Mouse (Mus musculus) midbrain, embryonic 14.5 days (tissue): Measurements from ENCODE around the gene Adap1. TPM values are rescaled to one million over a fixed set of nuclear protein-coding genes. Genes with fewer than 3 reads are reported as not detected.

Experiments used
- ATAC-seq: fragments of 200-750 bp; cut with Nextera tagmentation; 2 replicates; pipeline ENCODE4 v1.8.0; 2017; ENCODE audit warnings: moderate number of reproducible peaks, moderate library complexity; ENCODE audit not compliant: low FRiP score, low TSS enrichment
- DNase-seq: peaks from one replicate; pipeline ENCODE4 v3.0.0-alpha.2; 2015
- H3K27ac ChIP-seq: fragments of 300-500 bp; sonication (generic); replicated peaks from 2 replicates; pipeline ENCODE4 v1.5.1; 2014; ENCODE audit warnings: mild to moderate bottlenecking, low read depth, low read length, moderate library complexity
- H3K27me3 ChIP-seq: fragments of 300-500 bp; sonication (generic); 2 replicates; pipeline ENCODE4 v1.6.1; 2014; ENCODE audit warnings: low read length, control low read depth, mixed read lengths; ENCODE audit not compliant: control insufficient read depth, insufficient read depth
- H3K36me3 ChIP-seq: fragments of 300-500 bp; sonication (generic); 2 replicates; pipeline ENCODE4 v1.6.1; 2014; ENCODE audit warnings: low read length, control low read depth; ENCODE audit not compliant: control insufficient read depth, insufficient read depth
- H3K4me1 ChIP-seq: fragments of 300-500 bp; sonication (generic); 2 replicates; pipeline ENCODE4 v1.6.1; 2014; ENCODE audit warnings: mild to moderate bottlenecking, antibody characterized with exemption, low read length, control low read depth; ENCODE audit not compliant: control insufficient read depth, insufficient read depth
- H3K4me2 ChIP-seq: fragments of 300-500 bp; sonication (generic); 2 replicates; pipeline ENCODE4 v1.6.1; 2014; ENCODE audit warnings: mild to moderate bottlenecking, low read length, moderate library complexity
- H3K4me3 ChIP-seq: fragments of 300-500 bp; sonication (generic); replicated peaks from 2 replicates; pipeline ENCODE4 v1.5.1; 2014; ENCODE audit warnings: low read depth, low read length
- H3K9ac ChIP-seq: fragments of 300-500 bp; sonication (generic); replicated peaks from 2 replicates; pipeline ENCODE4 v1.6.1; 2014; ENCODE audit warnings: mild to moderate bottlenecking, low read length, moderate library complexity
- H3K9me3 ChIP-seq: fragments of 300-500 bp; sonication (generic); 2 replicates; pipeline ENCODE4 v1.6.1; 2016; ENCODE audit warnings: low read length, control low read depth, mixed read lengths; ENCODE audit not compliant: control insufficient read depth
- WGBS: fragments of 180-500 bp; shearing (Covaris S2); extraction: QIAGEN DNeasy Blood & Tissue Kit; methylation state at CpG from one replicate; pipeline ENCODE4 v1.1.7; 2014; 5-methylcytosine and 5-hydroxymethylcytosine counted together
- polyA plus RNA-seq: library from polyadenylated mRNA; unstranded; fragments of >200 nt; fragmentation: Nextera tagmentation; extraction: Ambion mirVana; gene quantifications from 2 replicates; pipeline ENCODE4 v1.2.1, GENCODE M21; 2014

The Adap1 gene
- polyA plus RNA-seq, 1 experiment from 2014 or later = 38.6 TPM

DNA sequence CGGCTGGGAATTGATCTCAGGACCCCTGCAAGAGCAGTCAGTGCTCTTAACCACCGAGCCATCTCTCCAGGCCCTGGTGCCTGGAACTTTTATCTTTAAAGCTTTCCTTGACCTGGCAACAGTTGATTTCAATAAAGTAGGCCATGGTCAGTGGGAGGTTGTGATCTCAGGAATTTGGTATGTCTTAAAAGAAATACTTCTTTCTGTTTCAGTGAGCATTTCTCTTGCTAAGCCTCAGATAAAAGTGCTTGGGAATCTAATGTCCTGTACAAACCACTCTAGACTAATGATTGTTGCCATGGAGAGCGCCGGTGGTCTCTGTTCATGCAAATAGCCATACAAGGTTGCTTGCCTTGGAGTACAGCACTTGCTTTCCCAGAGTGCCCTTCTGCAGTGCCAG lies 67.6 kb downstream of the Adap1 start:
- Histone ChIP-seq H3K36me3 (peaks cover 34% of the 10 kb centered on the region), H3K4me3 (no peak overlapping the region), H3K9ac (no peak overlapping the region), H3K9me3 (no peaks in the 10 kb centered on the region), H3K27ac (no peak overlapping the region), H3K27me3 (no peaks in the 10 kb centered on the region), H3K4me2 (no peak overlapping the region), H3K4me1 (peaks cover 12% of the 10 kb centered on the region)
- ATAC-seq (no peak), DNase-seq (no peak)
- 72% methylated on average over 4 of the region's 4 CpGs for WGBS

- Histone ChIP-seq H3K27ac (no peak overlapping the region), H3K27me3 (no peaks in the 10 kb centered on the region), H3K4me2 (no peak overlapping the region), H3K36me3 (peaks cover 28% of the 10 kb centered on the region; the same call in 1 of the 2 replicates), H3K9me3 (no peaks in the 10 kb centered on the region), H3K9ac (no peak overlapping the region), H3K4me3 (no peak overlapping the region), H3K4me1 (peaks cover 12% of the 10 kb centered on the region)
- ATAC-seq = no peak
- no peak for DNase-seq
- WGBS = 100% methylated on average over 1 of the region's 1 CpGs
Observed at GRCm38 (mm10) chr5:139257265-139257664, 68.2 kb downstream of the Adap1 start.

GRCm38 (mm10) chr5:139256211-139256765 lies 69.1 kb downstream of the Adap1 start:
- Histone ChIP-seq H3K4me2 (no peak overlapping the region), H3K36me3 (peaks cover 19% of the 10 kb centered on the region; the same call in 1 of the 2 replicates), H3K4me1 (peaks cover 12% of the 10 kb centered on the region), H3K9ac (no peak overlapping the region), H3K4me3 (no peak overlapping the region), H3K9me3 (no peaks in the 10 kb centered on the region), H3K27me3 (no peaks in the 10 kb centered on the region), H3K27ac (no peak overlapping the region)
- 91% methylated on average over 3 of the region's 3 CpGs for WGBS
- ATAC-seq = no peak
- DNase-seq = no peak

DNA sequence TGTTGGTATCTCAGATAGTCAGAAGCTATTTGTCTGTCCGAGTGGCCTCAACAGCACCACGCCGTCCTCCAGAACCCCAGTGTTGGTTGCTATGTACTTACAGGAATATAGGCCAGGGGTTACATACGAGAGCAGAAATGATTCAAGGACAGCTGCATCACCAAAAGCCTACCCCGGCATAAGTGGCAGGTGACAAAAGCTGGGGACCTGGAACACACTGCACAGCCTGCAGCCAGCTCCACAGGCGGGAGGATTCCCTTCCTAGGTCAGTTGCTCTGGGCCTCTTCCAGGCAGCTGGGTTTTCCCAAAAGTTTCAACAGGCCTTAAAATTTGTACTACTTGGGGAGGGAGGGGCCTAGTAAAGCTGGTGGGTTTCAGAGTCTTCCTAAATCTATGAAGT lies 69.6 kb downstream of the Adap1 start:
- no peak overlapping the region for H3K4me3 ChIP-seq
- no peaks in the 10 kb centered on the region for H3K27me3 ChIP-seq
- H3K4me2 ChIP-seq = no peak overlapping the region
- peaks cover 12% of the 10 kb centered on the region for H3K4me1 ChIP-seq
- H3K9me3 ChIP-seq = no peaks in the 10 kb centered on the region
- H3K27ac ChIP-seq = no peak overlapping the region
- 91% methylated on average over 6 of the region's 6 CpGs for WGBS
- DNase-seq (no peak), ATAC-seq (no peak)
- no peak overlapping the region for H3K9ac ChIP-seq
- peaks cover 16% of the 10 kb centered on the region; the same call in 1 of the 2 replicates for H3K36me3 ChIP-seq

DNA sequence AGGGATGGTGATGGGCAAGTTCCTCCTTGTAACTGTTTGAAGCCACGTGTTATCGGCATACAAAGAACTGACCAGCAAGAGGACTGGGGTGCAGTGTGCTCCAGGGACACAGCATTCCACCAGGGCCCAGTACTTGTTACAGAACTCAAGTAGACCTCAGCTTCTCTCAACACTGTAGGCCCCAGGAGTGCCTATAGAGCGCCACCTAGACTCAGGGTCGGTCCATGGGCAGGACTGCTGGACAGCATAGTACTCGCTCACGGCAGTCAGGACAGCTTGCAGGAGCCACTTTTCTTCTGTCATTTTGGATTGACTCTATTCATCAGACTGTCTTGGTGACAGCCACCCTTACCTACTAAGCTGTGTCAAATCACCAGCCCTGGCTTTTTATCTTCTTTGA lies 70.5 kb downstream of the Adap1 start:
- no peaks in the 10 kb centered on the region for H3K9me3 ChIP-seq
- H3K36me3 ChIP-seq = peaks cover 18% of the 10 kb centered on the region; the same call in 1 of the 2 replicates
- peaks cover 12% of the 10 kb centered on the region for H3K4me1 ChIP-seq
- ATAC-seq = no peak
- no peak overlapping the region for H3K4me3 ChIP-seq
- no peak overlapping the region; the same call in 1 of the 2 replicates for H3K9ac ChIP-seq
- no peak overlapping the region for H3K27ac ChIP-seq
- DNase-seq = no peak
- H3K4me2 ChIP-seq = no peak overlapping the region
- 77% methylated on average over 6 of the region's 6 CpGs for WGBS
- H3K27me3 ChIP-seq = no peaks in the 10 kb centered on the region

DNA sequence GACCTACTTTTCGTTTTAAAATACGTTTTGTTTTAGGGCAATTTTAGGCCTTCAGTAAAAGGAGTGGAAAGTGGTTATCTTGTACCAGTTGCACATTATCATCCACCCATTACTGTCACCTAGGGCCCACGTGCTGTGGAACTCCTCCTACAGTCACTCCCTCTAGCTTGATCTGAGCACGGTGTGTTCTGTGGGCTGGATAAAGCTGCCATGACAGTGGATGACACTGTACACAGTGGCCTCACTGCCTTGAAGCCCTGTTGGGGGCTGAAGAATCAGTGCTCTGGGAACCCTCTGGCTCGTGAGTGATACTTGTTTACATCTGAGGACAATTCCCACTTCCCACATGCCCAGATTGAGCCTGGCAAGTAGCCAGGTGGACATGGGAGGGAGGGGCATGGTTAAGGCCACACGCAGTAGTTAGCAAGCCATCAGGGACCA lies 72.1 kb downstream of the Adap1 start:
- 9% methylated on average over 6 of the region's 6 CpGs for WGBS
- peak overlapping the region; percentile 77 for H3K9ac ChIP-seq

DNA sequence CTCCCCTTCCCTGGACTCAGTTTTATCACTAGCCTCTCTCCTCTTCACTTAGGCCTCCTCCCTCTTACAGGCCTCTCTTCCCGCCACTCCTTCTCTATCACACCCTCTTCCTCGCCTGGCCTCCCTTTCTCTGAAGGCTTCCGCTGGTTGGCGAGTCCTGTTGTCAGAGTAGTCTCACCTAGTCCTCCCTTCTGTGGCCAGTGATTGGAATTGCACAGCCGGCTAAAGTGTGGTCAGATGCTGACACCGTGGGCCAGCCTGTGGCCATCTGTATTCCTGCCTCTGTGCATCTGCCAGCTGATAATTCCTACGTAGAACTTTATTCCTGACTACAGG lies 72.5 kb downstream of the Adap1 start:
- peak overlapping the region; percentile 93 for H3K27ac ChIP-seq
- no peaks in the 10 kb centered on the region for H3K9me3 ChIP-seq
- H3K4me1 ChIP-seq = peaks cover 12% of the 10 kb centered on the region
- ATAC-seq (0 out of 2 replicates have a peak, but pooled peaks have one; percentile 0), DNase-seq (no peak)
- peaks cover 35% of the 10 kb centered on the region for H3K36me3 ChIP-seq
- H3K4me3 ChIP-seq = peak overlapping the region; percentile 72
- WGBS = under 1% methylated on average over 7 of the region's 7 CpGs
- H3K4me2 ChIP-seq = peak overlapping the region; percentile 93
- H3K9ac ChIP-seq = peak overlapping the region; percentile 77
- H3K27me3 ChIP-seq = no peaks in the 10 kb centered on the region

More for the DNA sequence above, 72.1 kb downstream of the Adap1 start:
- Histone ChIP-seq H3K9me3 (no peaks in the 10 kb centered on the region), H3K36me3 (peaks cover 31% of the 10 kb centered on the region), H3K4me2 (peak overlapping the region; percentile 93), H3K4me3 (peak overlapping the region; percentile 72), H3K27ac (peak overlapping the region; percentile 93), H3K4me1 (peaks cover 12% of the 10 kb centered on the region), H3K27me3 (no peaks in the 10 kb centered on the region)
- ATAC-seq (no peak), DNase-seq (peak; percentile 38)

- Histone ChIP-seq H3K4me3 (peak within 1 kb of the TSS; percentile 72), H3K4me1 (peaks cover 12% of the 10 kb centered on the region), H3K9me3 (no peaks in the 10 kb centered on the region), H3K27me3 (no peaks in the 10 kb centered on the region), H3K27ac (peak within 1 kb of the TSS; percentile 93), H3K4me2 (peak within 1 kb of the TSS; percentile 93), H3K36me3 (peaks cover 41% of the 10 kb centered on the region), H3K9ac (peak within 1 kb of the TSS; percentile 77)
- peak; percentile 96 for ATAC-seq
- peak; percentile 100 for DNase-seq
- under 1% methylated on average over 89 of the region's 90 CpGs for WGBS
Observed at GRCm38 (mm10) chr5:139252081-139252909, 73.1 kb downstream of the Adap1 start, which contains the start of gene Get4. Get4 (plus strand) TSS chr5:139252324.
